Mouse (Mus musculus) layer of hippocampus, postnatal 14 days (tissue): ENCODE results near the gene Lsm10. TPM values are rescaled to one million over a fixed set of nuclear protein-coding genes. Genes with fewer than 3 reads are reported as not detected.
"Not testable (repeated sequence)": the region's sequence is repeated elsewhere in the genome, so short reads cannot be mapped to it uniquely, and the experiment has no call there.

ENCODE experiments used
- DNase-seq, 2 experiments: peaks; one replicate each; pipeline ENCODE4 v3.0.0; 2021 to 2022; ENCODE audit warnings: low spot score in 2 of 2, mixed read lengths in 1 of 2
- total RNA-seq, 2 experiments: library from RNA; stranded (reverse); gene quantifications; 2 replicates each; pipeline ENCODE4 v1.2.3; 2021

Gene Lsm10
- total RNA-seq, 2 experiments from 2014 or later, result 12.9 to 13.1 TPM

GRCm38 (mm10) chr4:126091873-126092272 lies 4.5 kb upstream of the Lsm10 start:
- no peak for DNase-seq

- not testable (repeated sequence) for DNase-seq
These were observed 597 bp upstream of the Lsm10 start for GRCm38 (mm10) chr4:126095622-126096430.

GRCm38 (mm10) chr4:126097711-126098253 lies 1.4 kb downstream of the Lsm10 start:
- no peak for DNase-seq

- no peak for DNase-seq
These were observed 2.9 kb downstream of the Lsm10 start for GRCm38 (mm10) chr4:126099365-126099764.

- DNase-seq, result no peak
These were observed 4.3 kb downstream of the Lsm10 start for GRCm38 (mm10) chr4:126100764-126101163.

GRCm38 (mm10) chr4:126102061-126102841 lies 5.8 kb downstream of the Lsm10 start:
- no peak for DNase-seq

- DNase-seq, result peak; percentile 67 to 76
These were observed 6.7 kb downstream of the Lsm10 start for GRCm38 (mm10) chr4:126103057-126103581.

- DNase-seq, result peak; percentile 92 to 98
These were observed 7.2 kb downstream of the Lsm10 start, which contains the start of gene Stk40 for GRCm38 (mm10) chr4:126103590-126104068. TSS of gene Stk40 (plus strand) at chr4:126103957.

GRCm38 (mm10) chr4:126104261-126105075 lies 8.0 kb downstream of the Lsm10 start:
- no peak for DNase-seq

- DNase-seq, result no peak
These were observed 8.8 kb downstream of the Lsm10 start for GRCm38 (mm10) chr4:126105131-126105783.

- no peak for DNase-seq
These were observed 11.8 kb downstream of the Lsm10 start for GRCm38 (mm10) chr4:126108061-126108740.

- DNase-seq, result no peak
These were observed 13.4 kb downstream of the Lsm10 start for GRCm38 (mm10) chr4:126109613-126110373.

GRCm38 (mm10) chr4:126110374-126111152 lies 14.1 kb downstream of the Lsm10 start:
- peak; percentile 60 to 73 for DNase-seq

GRCm38 (mm10) chr4:126111153-126111549 lies 14.7 kb downstream of the Lsm10 start:
- DNase-seq, result no peak

- DNase-seq, result no peak
These were observed 16.8 kb downstream of the Lsm10 start for GRCm38 (mm10) chr4:126113243-126113642.

GRCm38 (mm10) chr4:126113943-126114342 lies 17.5 kb downstream of the Lsm10 start:
- no peak for DNase-seq

GRCm38 (mm10) chr4:126115411-126115810 lies 19.0 kb downstream of the Lsm10 start:
- DNase-seq, result no peak
